Mouse (Mus musculus): ENCODE data around the gene Klhl24.

DNA sequence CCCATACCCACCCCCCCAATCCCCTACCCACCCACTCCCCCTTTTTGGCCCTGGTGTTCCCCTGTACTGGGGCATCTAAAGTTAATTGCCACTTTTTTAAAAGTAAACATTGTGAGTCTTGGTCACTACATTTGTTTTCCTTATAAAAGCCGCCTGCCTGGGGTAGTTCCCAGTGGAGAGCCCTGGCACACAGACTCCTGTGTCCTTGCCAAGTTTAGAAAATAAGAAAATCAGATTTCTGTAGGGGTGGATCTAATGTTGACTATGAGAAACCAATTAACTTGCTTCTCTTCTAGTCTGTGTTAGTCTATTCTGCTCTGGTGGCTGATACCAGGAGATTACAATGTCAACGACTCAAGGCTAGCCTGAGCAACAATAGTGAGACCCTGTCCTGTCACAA lies 15.3 kb downstream of the Klhl24 start:
- no peak for TF ChIP-seq CTCF (IDR thresholded peaks at IDR 0.05; ENCODE audit: low read depth)
- TF ChIP-seq EP300 (IDR thresholded peaks at IDR 0.05; ENCODE audit: low read depth), result no peak
